Mouse (Mus musculus) embryonic facial prominence, embryonic 12.5 days (tissue): ENCODE results near the gene Sgtb. TPM values are rescaled to one million over a fixed set of nuclear protein-coding genes. Genes with fewer than 3 reads are reported as not detected.

Experiments used
- ATAC-seq: fragments of 200-750 bp; cut with Nextera tagmentation; 2 replicates; pipeline ENCODE4 v1.8.0; 2017; ENCODE audit not compliant: insufficient number of reproducible peaks, insufficient read depth, low FRiP score, low TSS enrichment
- H3K27ac ChIP-seq: fragments of 300-500 bp; sonication (generic); 2 replicates; pipeline ENCODE4 v1.5.1; 2016; ENCODE audit warnings: mild to moderate bottlenecking
- H3K27me3 ChIP-seq: fragments of 300-500 bp; sonication (generic); 2 replicates; pipeline ENCODE4 v1.6.1; 2016; ENCODE audit warnings: mild to moderate bottlenecking, moderate library complexity
- H3K36me3 ChIP-seq: fragments of 300-500 bp; sonication (generic); 2 replicates; pipeline ENCODE4 v1.6.1; 2016; ENCODE audit warnings: mild to moderate bottlenecking
- H3K4me1 ChIP-seq: fragments of 300-500 bp; sonication (generic); 2 replicates; pipeline ENCODE4 v1.6.1; 2016
- H3K4me2 ChIP-seq: fragments of 300-500 bp; sonication (generic); replicated peaks from 2 replicates; pipeline ENCODE4 v1.6.1; 2016; ENCODE audit warnings: mild to moderate bottlenecking, moderate library complexity
- H3K4me3 ChIP-seq: fragments of 300-500 bp; sonication (generic); 2 replicates; pipeline ENCODE4 v1.5.1; 2016; ENCODE audit warnings: mild to moderate bottlenecking
- H3K9ac ChIP-seq: fragments of 300-500 bp; sonication (generic); 2 replicates; pipeline ENCODE4 v1.6.1; 2016; ENCODE audit warnings: mild to moderate bottlenecking, moderate library complexity
- H3K9me3 ChIP-seq: fragments of 300-500 bp; sonication (generic); 2 replicates; pipeline ENCODE4 v1.6.1; 2016; ENCODE audit warnings: mild to moderate bottlenecking, moderate library complexity
- WGBS: fragments of 180-500 bp; shearing (Covaris S2); methylation state at CpG from one replicate; pipeline ENCODE4 v1.1.7; 2016; 5-methylcytosine and 5-hydroxymethylcytosine counted together
- polyA plus RNA-seq: library from polyadenylated mRNA; unstranded; fragments of >200 nt; fragmentation: Nextera tagmentation; extraction: Ambion mirVana; gene quantifications from 2 replicates; pipeline ENCODE4 v1.2.1, GENCODE M21; 2016

Gene Sgtb
- polyA plus RNA-seq, 1 experiment from 2014 or later: 9.6 TPM

DNA sequence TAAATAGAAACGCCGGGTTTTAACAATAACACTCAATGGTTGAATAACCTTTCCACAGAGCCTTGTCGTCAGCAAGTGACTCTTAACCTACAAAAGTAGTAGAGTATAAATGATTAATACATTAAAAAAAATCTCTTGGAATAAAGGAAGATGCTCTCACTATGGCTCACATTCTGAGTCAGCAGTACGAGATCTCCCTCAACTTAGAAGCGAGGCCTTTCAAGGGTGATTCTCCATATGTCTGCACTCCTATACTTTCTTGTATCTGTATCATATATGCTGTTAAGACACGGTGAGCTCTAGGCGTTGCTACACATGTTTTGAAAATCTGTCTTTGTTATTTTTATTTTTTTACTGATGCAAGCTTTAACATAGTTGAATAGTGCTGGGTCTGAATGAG, 985 bp downstream of the Sgtb start:
- ATAC-seq: no peak

GRCm38 (mm10) chr13:104112266-104112900, 2.8 kb downstream of the Sgtb start:
- H3K4me3 ChIP-seq: no peak overlapping the region
- no peak for ATAC-seq
- no peaks in the 10 kb centered on the region for H3K27me3 ChIP-seq
- 30% methylated on average over 12 of the region's 12 CpGs for WGBS
- 0 out of 2 replicates have a peak, but pooled peaks cover 10% of the 10 kb centered on the region for H3K4me1 ChIP-seq
- H3K9me3 ChIP-seq: no peaks in the 10 kb centered on the region
- H3K4me2 ChIP-seq: no peak overlapping the region
- no peak overlapping the region for H3K27ac ChIP-seq
- 0 out of 2 replicates have a peak, but pooled peaks cover 3% of the 10 kb centered on the region for H3K36me3 ChIP-seq
- no peak overlapping the region for H3K9ac ChIP-seq

More for the DNA sequence above, 985 bp downstream of the Sgtb start:
- Histone ChIP-seq H3K4me2 (peak overlapping the region; percentile 89), H3K9me3 (no peaks in the 10 kb centered on the region), H3K4me3 (peak overlapping the region; percentile 80), H3K27me3 (no peaks in the 10 kb centered on the region), H3K27ac (no peak overlapping the region), H3K36me3 (0 out of 2 replicates have a peak, but pooled peaks cover 3% of the 10 kb centered on the region), H3K4me1 (0 out of 2 replicates have a peak, but pooled peaks cover 10% of the 10 kb centered on the region), H3K9ac (peak overlapping the region; percentile 73; the same call in 1 of the 2 replicates)
- WGBS: 45% methylated on average over 7 of the region's 7 CpGs

- no peak overlapping the region for H3K4me3 ChIP-seq
- H3K36me3 ChIP-seq: 0 out of 2 replicates have a peak, but pooled peaks cover 3% of the 10 kb centered on the region
- H3K4me2 ChIP-seq: no peak overlapping the region
- no peak for ATAC-seq
- H3K4me1 ChIP-seq: 0 out of 2 replicates have a peak, but pooled peaks cover 10% of the 10 kb centered on the region
- no peaks in the 10 kb centered on the region for H3K27me3 ChIP-seq
- no peaks in the 10 kb centered on the region for H3K9me3 ChIP-seq
- no peak overlapping the region for H3K9ac ChIP-seq
- no peak overlapping the region for H3K27ac ChIP-seq
- 93% methylated on average over 4 of the region's 4 CpGs for WGBS
Measured at GRCm38 (mm10) chr13:104113782-104114181, 4.2 kb downstream of the Sgtb start.

GRCm38 (mm10) chr13:104114827-104115226, 5.3 kb downstream of the Sgtb start:
- 97% methylated on average over 2 of the region's 2 CpGs for WGBS

DNA sequence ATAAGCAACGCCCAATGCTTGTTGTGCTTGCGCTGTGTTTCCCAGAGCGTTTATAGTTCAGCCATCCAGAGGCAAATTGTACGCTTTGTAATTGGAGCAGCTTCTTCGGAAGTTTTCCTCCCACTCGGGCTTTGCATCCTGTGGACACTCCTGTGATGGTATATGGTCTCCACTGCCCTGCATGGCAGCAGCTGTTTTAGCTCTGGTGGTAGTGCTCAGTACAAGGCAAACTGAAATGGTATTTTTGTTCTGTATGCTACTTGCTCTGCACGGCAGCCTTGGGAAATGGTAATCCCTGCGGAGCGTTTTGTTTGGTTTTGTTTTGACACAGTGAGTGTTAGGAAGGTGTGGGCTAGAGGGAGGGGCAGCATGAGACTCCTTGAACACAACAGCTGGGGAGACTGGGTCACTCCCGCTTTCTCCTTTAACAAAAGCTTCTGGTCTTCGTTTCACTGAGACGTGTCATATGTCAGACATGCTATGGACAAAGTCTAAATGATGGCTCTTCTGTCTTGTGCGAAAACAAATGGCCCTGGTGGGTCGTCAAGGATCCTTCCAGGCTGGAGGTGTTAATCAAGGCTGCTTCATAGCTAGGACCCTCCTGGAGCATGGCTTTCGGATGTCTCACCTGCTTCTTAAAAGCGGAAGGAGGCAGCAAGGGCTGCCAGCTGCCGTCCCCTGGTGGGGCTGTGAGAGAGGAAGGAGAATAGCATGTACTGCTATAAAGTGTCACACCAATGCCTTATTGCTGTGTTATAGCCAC, 12.7 kb downstream of the Sgtb start:
- Histone ChIP-seq H3K4me3 (no peak overlapping the region), H3K36me3 (peaks cover 9% of the 10 kb centered on the region; the same call in 1 of the 2 replicates), H3K4me1 (no peaks in the 10 kb centered on the region), H3K9me3 (no peaks in the 10 kb centered on the region), H3K27me3 (no peaks in the 10 kb centered on the region), H3K27ac (no peak overlapping the region), H3K4me2 (no peak overlapping the region), H3K9ac (no peak overlapping the region)
- no peak for ATAC-seq
- WGBS: 62% methylated on average over 17 of the region's 17 CpGs

More at GRCm38 (mm10) chr13:104114827-104115226, 5.3 kb downstream of the Sgtb start:
- ATAC-seq: no peak
- H3K4me2 ChIP-seq: no peak overlapping the region
- peaks cover 9% of the 10 kb centered on the region; the same call in 1 of the 2 replicates for H3K36me3 ChIP-seq
- H3K27me3 ChIP-seq: no peaks in the 10 kb centered on the region
- no peak overlapping the region for H3K4me3 ChIP-seq
- H3K27ac ChIP-seq: no peak overlapping the region
- H3K9ac ChIP-seq: no peak overlapping the region
- 0 out of 2 replicates have a peak, but pooled peaks cover 10% of the 10 kb centered on the region for H3K4me1 ChIP-seq
- no peaks in the 10 kb centered on the region for H3K9me3 ChIP-seq

GRCm38 (mm10) chr13:104123662-104124381, 14.3 kb downstream of the Sgtb start:
- H3K9me3 ChIP-seq: no peaks in the 10 kb centered on the region
- 88% methylated on average over 20 of the region's 20 CpGs for WGBS
- peaks cover 9% of the 10 kb centered on the region; the same call in 1 of the 2 replicates for H3K36me3 ChIP-seq
- H3K4me1 ChIP-seq: no peaks in the 10 kb centered on the region
- no peak overlapping the region for H3K4me2 ChIP-seq
- no peak overlapping the region for H3K9ac ChIP-seq
- H3K27ac ChIP-seq: no peak overlapping the region
- no peaks in the 10 kb centered on the region for H3K27me3 ChIP-seq
- no peak overlapping the region for H3K4me3 ChIP-seq
- ATAC-seq: no peak

- no peaks in the 10 kb centered on the region for H3K4me1 ChIP-seq
- no peak overlapping the region for H3K9ac ChIP-seq
- H3K9me3 ChIP-seq: no peaks in the 10 kb centered on the region
- no peak for ATAC-seq
- peaks cover 21% of the 10 kb centered on the region for H3K36me3 ChIP-seq
- no peak overlapping the region for H3K4me3 ChIP-seq
- H3K27me3 ChIP-seq: no peaks in the 10 kb centered on the region
- H3K4me2 ChIP-seq: no peak overlapping the region
- 79% methylated on average over 2 of the region's 2 CpGs for WGBS
- no peak overlapping the region for H3K27ac ChIP-seq
Measured at GRCm38 (mm10) chr13:104132561-104132960, 23.0 kb downstream of the Sgtb start.

DNA sequence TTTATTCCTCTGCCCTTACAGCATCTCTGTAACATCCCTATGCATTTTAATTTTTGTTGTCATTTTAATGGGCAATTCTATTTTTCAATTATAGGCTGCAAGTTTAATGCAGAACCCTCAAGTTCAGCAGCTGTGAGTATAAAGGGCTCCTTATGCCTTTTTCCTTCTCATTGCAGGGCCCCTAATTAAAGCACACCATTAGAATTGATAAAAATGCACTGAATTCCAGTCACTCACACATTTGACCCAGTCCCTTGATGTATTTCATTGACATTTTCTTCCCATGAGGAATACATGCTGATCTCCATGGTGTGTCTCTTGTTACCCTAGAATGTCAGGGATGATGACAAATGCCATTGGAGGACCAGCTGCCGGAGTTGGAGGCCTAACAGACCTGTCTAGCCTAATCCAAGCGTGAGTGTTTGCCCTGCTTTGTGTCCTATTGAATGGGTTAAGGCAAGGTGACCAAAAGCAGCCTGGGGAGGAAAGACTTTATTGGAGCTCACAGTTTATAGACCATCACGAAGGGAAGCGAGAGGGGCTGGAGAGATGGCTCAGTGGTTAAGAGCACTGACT, 25.1 kb downstream of the Sgtb start:
- Histone ChIP-seq H3K9ac (no peak overlapping the region), H3K36me3 (peaks cover 28% of the 10 kb centered on the region), H3K4me3 (no peak overlapping the region), H3K4me2 (no peak overlapping the region), H3K4me1 (no peaks in the 10 kb centered on the region), H3K9me3 (no peaks in the 10 kb centered on the region), H3K27ac (no peak overlapping the region), H3K27me3 (no peaks in the 10 kb centered on the region)
- 85% methylated on average over 4 of the region's 4 CpGs for WGBS
- no peak for ATAC-seq

DNA sequence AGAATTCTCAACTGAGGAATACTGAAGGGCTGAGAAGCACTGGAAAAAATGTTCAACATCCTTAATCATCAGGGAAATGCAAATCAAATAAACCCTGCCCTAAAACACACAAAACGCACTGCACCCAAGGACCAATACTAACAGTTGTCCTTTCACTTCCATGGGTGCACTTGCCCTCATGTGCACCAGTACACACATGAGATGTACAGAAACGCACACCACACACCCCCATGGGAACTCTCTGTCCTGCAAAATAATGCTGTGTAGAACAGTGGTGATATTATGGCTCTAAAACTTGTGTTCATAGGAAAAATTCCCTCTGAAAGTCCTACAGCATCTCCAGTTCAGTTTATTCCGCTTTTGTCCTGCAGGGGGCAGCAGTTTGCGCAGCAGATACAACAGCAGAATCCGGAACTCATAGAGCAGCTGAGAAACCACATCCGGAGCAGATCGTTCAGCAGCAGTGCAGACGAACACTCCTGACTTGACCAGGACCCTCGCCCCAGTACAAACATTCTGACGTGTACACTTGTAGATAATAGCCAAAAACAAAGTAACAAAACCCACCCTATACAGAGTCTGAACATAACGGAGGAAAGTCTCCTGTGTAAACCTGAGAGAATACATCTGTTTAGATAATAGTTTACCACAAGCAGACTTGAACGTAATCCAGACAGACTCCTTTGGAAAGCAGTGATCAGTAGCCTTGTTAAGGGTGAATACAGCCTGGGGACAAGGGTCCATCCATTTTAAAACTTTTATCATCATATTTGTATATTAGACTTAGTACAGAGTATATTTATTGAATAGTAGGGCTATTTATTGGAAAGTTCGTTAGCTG, 30.0 kb downstream of the Sgtb start:
- no peaks in the 10 kb centered on the region for H3K27me3 ChIP-seq
- H3K4me1 ChIP-seq: no peaks in the 10 kb centered on the region
- no peak for ATAC-seq
- H3K4me2 ChIP-seq: no peak overlapping the region
- H3K9me3 ChIP-seq: no peaks in the 10 kb centered on the region
- WGBS: 44% methylated on average over 13 of the region's 13 CpGs
- no peak overlapping the region for H3K4me3 ChIP-seq
- no peak overlapping the region for H3K27ac ChIP-seq
- H3K36me3 ChIP-seq: peaks cover 44% of the 10 kb centered on the region
- H3K9ac ChIP-seq: no peak overlapping the region

- Histone ChIP-seq H3K36me3 (peaks cover 73% of the 10 kb centered on the region), H3K9ac (no peak overlapping the region), H3K4me1 (no peaks in the 10 kb centered on the region), H3K27ac (no peak overlapping the region), H3K27me3 (no peaks in the 10 kb centered on the region), H3K4me2 (no peak overlapping the region), H3K4me3 (no peak overlapping the region), H3K9me3 (no peaks in the 10 kb centered on the region)
- ATAC-seq: no peak
- 77% methylated on average over 9 of the region's 9 CpGs for WGBS
Measured at GRCm38 (mm10) chr13:104144871-104145270, 35.3 kb downstream of the Sgtb start.

DNA sequence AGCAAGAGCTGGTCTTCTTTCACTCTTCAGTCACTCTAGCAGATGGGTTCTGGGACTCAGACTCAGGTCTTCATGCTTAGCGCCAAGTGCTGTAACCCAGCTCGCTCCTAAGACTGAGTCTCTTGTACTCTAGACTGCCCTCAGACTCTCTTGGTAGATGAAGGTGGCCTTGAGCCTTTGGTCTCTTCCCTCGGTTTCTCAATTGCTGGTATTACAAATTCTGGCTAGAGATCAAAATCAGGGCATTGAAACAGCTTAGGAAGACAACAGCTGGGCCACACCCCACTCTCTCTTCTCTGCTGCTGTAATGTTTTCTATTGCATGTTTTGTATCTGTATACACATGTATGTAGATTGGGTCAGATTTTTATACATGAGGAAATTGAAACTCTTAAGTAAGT, 36.1 kb downstream of the Sgtb start:
- H3K9ac ChIP-seq: no peak overlapping the region
- peaks cover 73% of the 10 kb centered on the region for H3K36me3 ChIP-seq
- no peak for ATAC-seq
- no peaks in the 10 kb centered on the region for H3K9me3 ChIP-seq
- H3K4me3 ChIP-seq: no peak overlapping the region
- 95% methylated on average over 3 of the region's 3 CpGs for WGBS
- no peaks in the 10 kb centered on the region for H3K27me3 ChIP-seq
- no peak overlapping the region for H3K4me2 ChIP-seq
- H3K4me1 ChIP-seq: no peaks in the 10 kb centered on the region
- no peak overlapping the region for H3K27ac ChIP-seq
